Mouse (Mus musculus) ES-E14 (cell line): Measurements from ENCODE around the gene Myom1. TPM values are rescaled to one million over a fixed set of nuclear protein-coding genes. Genes with fewer than 3 reads are reported as not detected.

Source experiments
- DNase-seq: peaks from one replicate; pipeline ENCODE4 v3.0.0-alpha.2; 2013; ENCODE audit warnings: low read depth, low spot score
- H3K27ac ChIP-seq: 2 replicates; pipeline ENCODE4 v1.5.1; 2012; ENCODE audit warnings: low read depth, mild to moderate bottlenecking, low read length, moderate library complexity, mixed read lengths; ENCODE audit not compliant: poor library complexity, insufficient read depth, severe bottlenecking
- H3K36me3 ChIP-seq: 2 replicates; pipeline ENCODE4 v1.6.1; 2012; ENCODE audit warnings: mild to moderate bottlenecking, low read length, moderate library complexity, mixed read lengths; ENCODE audit not compliant: control insufficient read depth, poor library complexity, insufficient read depth, severe bottlenecking
- H3K4me1 ChIP-seq, 2 experiments: fragments of 150-350 bp in 1 of 2; sonication (generic) in 1 of 2; 2 replicates each; pipeline ENCODE4 v1.6.1; 2012; ENCODE audit warnings: low read length in 2 of 2, mild to moderate bottlenecking in 1 of 2, mixed read lengths in 1 of 2; ENCODE audit not compliant: control insufficient read depth in 2 of 2, insufficient read depth in 2 of 2, poor library complexity in 1 of 2
- H3K4me3 ChIP-seq, 2 experiments: fragments of 150-350 bp in 1 of 2; sonication (generic) in 1 of 2; 2 replicates each; pipeline ENCODE4 v1.5.1; 2012; ENCODE audit warnings: low read length in 2 of 2, low read depth in 1 of 2, mild to moderate bottlenecking in 1 of 2, mixed read lengths in 1 of 2; ENCODE audit not compliant: insufficient read depth in 1 of 2, poor library complexity in 1 of 2, severe bottlenecking in 1 of 2
- H3K9ac ChIP-seq: 2 replicates; pipeline ENCODE4 v1.6.1; 2012; ENCODE audit warnings: low read depth, mild to moderate bottlenecking, low read length, mixed read lengths; ENCODE audit not compliant: poor library complexity, insufficient read depth, severe bottlenecking
- H3K9me3 ChIP-seq: fragments of 150-350 bp; sonication (generic); 2 replicates; pipeline ENCODE4 v1.6.1; 2012; ENCODE audit warnings: low read depth, mild to moderate bottlenecking, low read length; ENCODE audit not compliant: control insufficient read depth, insufficient read depth
- CHD2 ChIP-seq: IDR thresholded peaks from 2 replicates; pipeline ENCODE4 v1.6.1; 2014; ENCODE audit warnings: mild to moderate bottlenecking, low read depth, low read length, inconsistent platforms
- HCFC1 ChIP-seq: IDR thresholded peaks from 2 replicates; pipeline ENCODE4 v1.6.1; 2012; ENCODE audit warnings: low read length, inconsistent platforms, borderline replicate concordance; ENCODE audit not compliant: insufficient read depth
- MAFK ChIP-seq: IDR thresholded peaks from 2 replicates; pipeline ENCODE4 v1.6.1; 2014; ENCODE audit warnings: mild to moderate bottlenecking, low read depth, low read length, inconsistent platforms; ENCODE audit not compliant: insufficient read depth
- ZC3H11A ChIP-seq: IDR thresholded peaks from 2 replicates; pipeline ENCODE4 v1.6.1; 2012; ENCODE audit warnings: low read depth, mild to moderate bottlenecking, inconsistent platforms, low read length, borderline replicate concordance
- ZNF384 ChIP-seq: IDR thresholded peaks from 2 replicates; pipeline ENCODE4 v1.6.1; 2012; ENCODE audit warnings: low read depth, low read length, inconsistent platforms
- in situ Hi-C, 2 experiments: fragments of 600-800 bp; cut with MboI; formaldehyde crosslinking; loops; one replicate each; pipeline ENCODE4 v1.15.1; 2025; ENCODE audit warnings: low sequenced_read_pairs in 2 of 2, inconsistent platforms in 1 of 2; ENCODE audit not compliant: unreplicated experiment in 2 of 2
- total RNA-seq: library from RNA; depleted of rRNA; stranded (reverse); fragments of 300-350 nt; gene quantifications from 2 replicates; pipeline ENCODE4 v1.2.3, GENCODE M21; 2012

Myom1 gene
- total RNA-seq, 1 experiment = 3.3 TPM

GRCm38 (mm10) chr17:70977799-70978198, 24.6 kb upstream of the Myom1 start:
- Histone ChIP-seq H3K9ac (no peak overlapping the region), H3K9me3 (no peaks in the 10 kb centered on the region), H3K4me1 (peaks cover 0 to 4% of the 10 kb centered on the region in 2 experiments; a peak in 1 of 4 replicates), H3K27ac (no peak overlapping the region), H3K36me3 (peaks cover 32% of the 10 kb centered on the region), H3K4me3 (no peak overlapping the region)
- in situ Hi-C loops = no loop called here
- TF ChIP-seq MAFK (no peak), CHD2 (no peak), ZC3H11A (no peak), ZNF384 (no peak), HCFC1 (no peak)
- no peak for DNase-seq

GRCm38 (mm10) chr17:70979345-70980223, 22.8 kb upstream of the Myom1 start:
- DNase-seq = no peak
- in situ Hi-C loops = no loop called here
- no peak overlapping the region for H3K4me3 ChIP-seq
- H3K36me3 ChIP-seq = peaks cover 28% of the 10 kb centered on the region
- H3K9me3 ChIP-seq = no peaks in the 10 kb centered on the region
- H3K27ac ChIP-seq = no peak overlapping the region
- H3K9ac ChIP-seq = no peak overlapping the region
- H3K4me1 ChIP-seq = peaks cover 1 to 2% of the 10 kb centered on the region in 2 experiments; a peak in 2 of 4 replicates
- TF ChIP-seq MAFK = no peak
- no peak for TF ChIP-seq HCFC1
- no peak for TF ChIP-seq ZNF384
- no peak for TF ChIP-seq ZC3H11A
- no peak for TF ChIP-seq CHD2

DNA sequence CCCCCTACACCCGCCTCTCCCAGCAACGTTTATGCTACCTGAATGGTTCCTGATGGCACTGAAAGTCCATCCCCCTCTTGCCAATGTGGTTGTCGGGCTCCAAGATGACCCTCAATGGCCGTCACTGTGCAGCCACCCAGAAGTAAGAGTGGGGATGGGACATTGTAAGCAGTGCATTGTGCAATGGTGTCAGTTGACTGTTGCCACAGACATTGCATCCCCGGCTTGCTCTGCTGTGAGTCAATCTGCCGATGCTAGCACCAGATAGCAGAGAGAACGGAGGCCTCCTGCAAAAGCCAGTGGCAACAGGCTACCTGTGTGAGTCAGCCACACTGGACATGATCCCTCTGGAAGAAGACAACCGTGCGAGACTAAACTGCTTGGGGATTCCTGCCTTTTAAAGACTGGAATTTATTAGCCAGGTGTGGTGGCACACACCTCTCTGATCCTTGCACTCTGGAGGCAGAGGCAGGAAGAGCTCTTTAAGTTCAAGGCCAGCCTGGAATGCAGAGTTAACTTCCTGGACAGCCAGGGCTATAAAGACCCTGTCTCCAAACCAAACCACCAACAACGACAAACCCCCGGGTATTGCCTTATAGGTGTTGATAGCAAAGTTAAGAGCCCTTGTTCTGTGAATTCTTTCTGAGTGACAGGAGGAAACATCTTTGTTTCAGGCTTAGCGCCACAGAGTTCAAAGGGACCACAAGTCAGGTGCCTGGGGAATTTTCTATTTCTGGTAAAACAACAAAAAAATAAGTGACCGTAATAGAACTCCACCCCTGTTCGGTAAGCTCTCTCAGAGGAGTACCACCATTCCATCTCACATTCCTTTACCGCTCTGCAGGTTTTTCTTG, 16.7 kb upstream of the Myom1 start:
- no peak for TF ChIP-seq ZNF384
- no peak for TF ChIP-seq HCFC1
- no peak for TF ChIP-seq ZC3H11A
- no peak for TF ChIP-seq CHD2
- TF ChIP-seq MAFK = no peak
- Histone ChIP-seq H3K9me3 (no peaks in the 10 kb centered on the region), H3K36me3 (peaks cover 26% of the 10 kb centered on the region), H3K27ac (no peak overlapping the region), H3K4me3 (no peak overlapping the region), H3K4me1 (peaks cover 1 to 12% of the 10 kb centered on the region in 2 experiments; a peak in 3 of 4 replicates), H3K9ac (peak overlapping the region; percentile 28; the same call in 1 of the 2 replicates)
- in situ Hi-C loops = no loop called here
- no peak for DNase-seq

GRCm38 (mm10) chr17:70986355-70986740, 16.1 kb upstream of the Myom1 start:
- Histone ChIP-seq H3K9ac (no peak overlapping the region), H3K4me1 (peaks cover 1 to 12% of the 10 kb centered on the region in 2 experiments; a peak in 3 of 4 replicates), H3K27ac (no peak overlapping the region), H3K4me3 (no peak overlapping the region), H3K9me3 (no peaks in the 10 kb centered on the region), H3K36me3 (peaks cover 25% of the 10 kb centered on the region)
- TF ChIP-seq ZNF384 = no peak
- TF ChIP-seq HCFC1 = no peak
- no peak for TF ChIP-seq MAFK
- no peak for TF ChIP-seq CHD2
- no peak for TF ChIP-seq ZC3H11A
- DNase-seq = no peak
- in situ Hi-C loops = no loop called here
